Mouse (Mus musculus): Measurements from ENCODE around the gene Ttc26. TPM values are rescaled to one million over a fixed set of nuclear protein-coding genes. Genes with fewer than 3 reads are reported as not detected.

Gene Ttc26
- 1.9 TPM for polyA plus RNA-seq (2014; fragmentation: Illumina TruSeq; extraction: RNeasy Lipid Tissue Mini Kit (QIAGEN cat#74804); ENCODE audit: low read depth, low replicate concordance)

GRCm38 (mm10) chr6:38381129-38381771, at the start of gene Ttc26:
TSS of gene Ttc26 (plus strand) at chr6:38381469.

GRCm38 (mm10) chr6:38353811-38354722, 27.2 kb upstream of the Ttc26 start, which contains the start of gene Zc3hav1:
TSS of gene Zc3hav1 (minus strand) at chr6:38354603.

GRCm38 (mm10) chr6:38433261-38434033, 52.2 kb downstream of the Ttc26 start, which contains the start of gene Ubn2:
TSS of gene Ubn2 (plus strand) at chr6:38433950.

Other genes with a start within 250 kb of the Ttc26 start
- 1.2 TPM for gene D630045J12Rik, start 127.5 kb upstream of the Ttc26 start, polyA plus RNA-seq (2014; fragmentation: Illumina TruSeq; extraction: RNeasy Lipid Tissue Mini Kit (QIAGEN cat#74804); ENCODE audit: low read depth, low replicate concordance)
- 1.1 TPM for gene Zc3hav1l, start 82.2 kb upstream of the Ttc26 start, polyA plus RNA-seq (2014; fragmentation: Illumina TruSeq; extraction: RNeasy Lipid Tissue Mini Kit (QIAGEN cat#74804); ENCODE audit: low read depth, low replicate concordance)
- gene Zc3hav1, start 26.9 kb upstream of the Ttc26 start, polyA plus RNA-seq (2014; fragmentation: Illumina TruSeq; extraction: RNeasy Lipid Tissue Mini Kit (QIAGEN cat#74804); ENCODE audit: low read depth, low replicate concordance), result 12.0 TPM
- gene Ubn2, start 52.5 kb downstream of the Ttc26 start, polyA plus RNA-seq (2014; fragmentation: Illumina TruSeq; extraction: RNeasy Lipid Tissue Mini Kit (QIAGEN cat#74804); ENCODE audit: low read depth, low replicate concordance), result 11.0 TPM
- 272 TPM for gene Fmc1, start 152.0 kb downstream of the Ttc26 start, polyA plus RNA-seq (2014; fragmentation: Illumina TruSeq; extraction: RNeasy Lipid Tissue Mini Kit (QIAGEN cat#74804); ENCODE audit: low read depth, low replicate concordance)
- gene Luc7l2, start 169.9 kb downstream of the Ttc26 start, polyA plus RNA-seq (2014; fragmentation: Illumina TruSeq; extraction: RNeasy Lipid Tissue Mini Kit (QIAGEN cat#74804); ENCODE audit: low read depth, low replicate concordance), result 171 TPM

Measured in heart, adult 10 weeks (tissue).